Mouse (Mus musculus): ENCODE data around the gene Prps1l1.

The Prps1l1 gene

GRCm38 (mm10) chr12:34984461-34984860 is at the start of gene Prps1l1:
TSS of gene Prps1l1 (plus strand) at chr12:34984761.
- no peak for DNase-seq

DNA sequence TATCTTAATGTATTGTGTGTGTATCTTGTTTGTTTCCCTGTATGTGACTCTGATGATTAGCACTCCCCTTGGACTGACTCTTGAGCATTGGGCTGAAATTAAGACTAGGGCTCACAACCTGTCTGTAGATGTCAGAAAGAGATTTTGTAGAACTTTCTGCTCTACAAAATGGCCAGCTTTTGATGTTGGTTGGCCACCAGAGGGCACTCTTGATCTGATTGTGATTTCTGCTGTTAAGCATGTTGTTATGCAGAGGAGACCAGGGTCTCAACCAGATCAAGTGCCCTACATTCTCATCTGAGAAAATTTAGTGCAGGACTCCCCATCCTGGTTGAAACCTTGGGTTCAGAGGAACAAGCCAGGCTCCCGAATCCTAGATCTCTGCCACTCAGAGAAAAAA is 46.6 kb upstream of the Prps1l1 start:
- peak; percentile 22 for DNase-seq

DNA sequence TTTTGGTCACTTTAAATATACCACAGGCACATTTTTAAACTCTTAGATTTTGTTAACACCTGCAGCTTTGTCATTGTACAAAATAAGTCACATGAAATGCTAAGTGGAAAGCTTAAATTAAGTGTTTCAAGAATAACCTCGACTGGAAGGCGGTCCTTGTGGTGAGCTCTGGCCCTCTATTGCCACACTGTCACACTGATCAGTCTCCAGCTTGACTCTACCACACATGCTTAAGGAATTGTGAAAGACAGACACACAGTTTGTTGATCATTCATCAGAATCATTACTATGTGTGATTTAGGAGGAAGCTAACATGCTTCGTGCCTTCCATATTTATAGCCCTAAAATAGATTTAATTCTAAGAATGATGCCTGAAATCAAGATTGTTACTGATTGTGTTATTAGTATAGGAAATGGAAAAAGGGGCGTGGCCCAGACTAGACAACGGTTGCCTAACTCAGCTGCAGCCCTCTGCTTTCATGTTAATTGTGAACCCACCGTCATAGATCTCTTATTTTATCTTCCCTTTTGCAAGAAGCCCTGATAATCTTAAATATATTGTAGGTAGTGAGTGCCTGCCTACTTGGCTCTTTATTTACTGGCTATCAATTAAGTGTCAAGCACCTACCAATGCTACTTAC is 35.4 kb upstream of the Prps1l1 start:
- no peak for DNase-seq

DNA sequence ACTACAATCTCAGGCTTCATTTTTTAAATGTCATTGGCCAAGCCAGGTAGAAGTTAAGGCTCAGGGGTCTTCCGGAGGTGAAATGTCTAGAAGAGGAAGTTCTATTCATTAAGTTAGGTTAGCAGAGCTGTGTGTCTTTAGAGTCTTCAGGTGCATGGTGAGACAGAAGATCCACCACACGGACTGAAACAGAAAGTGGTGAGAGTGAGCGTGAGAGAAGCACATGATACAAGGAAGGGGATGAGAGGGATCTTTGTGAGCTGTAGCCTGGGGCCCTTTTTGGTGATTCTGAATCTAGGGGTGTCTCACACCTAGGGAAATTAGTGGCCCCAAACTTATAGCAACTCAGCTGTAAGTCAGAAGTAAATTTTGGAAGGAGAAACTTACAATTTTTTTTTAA is 8.6 kb upstream of the Prps1l1 start:
- no peak for DNase-seq

GRCm38 (mm10) chr12:34985865-34986264 is 1.3 kb downstream of the Prps1l1 start:
- no peak for DNase-seq

GRCm38 (mm10) chr12:34989537-34990200 is 5.1 kb downstream of the Prps1l1 start:
- DNase-seq: no peak

DNA sequence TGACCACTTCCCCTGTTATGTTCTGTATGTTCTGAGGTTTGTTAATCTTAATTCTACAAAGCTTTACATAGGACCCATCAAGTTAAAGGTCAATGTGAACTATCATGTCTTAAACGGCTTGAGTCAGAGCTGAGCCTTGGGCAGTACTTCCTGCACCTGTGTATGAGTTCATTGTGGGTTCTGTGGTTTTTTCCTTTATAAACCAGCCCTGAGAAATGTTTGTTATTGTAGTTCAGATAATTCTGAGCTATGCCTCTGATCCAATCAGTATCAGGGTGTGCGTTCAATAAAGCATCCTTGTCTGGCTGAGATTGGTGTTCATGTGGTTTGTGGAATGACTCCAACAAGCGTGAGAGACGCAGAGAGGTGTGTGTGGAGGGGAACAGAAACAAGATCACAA is 5.8 kb downstream of the Prps1l1 start:
- DNase-seq: no peak

DNA sequence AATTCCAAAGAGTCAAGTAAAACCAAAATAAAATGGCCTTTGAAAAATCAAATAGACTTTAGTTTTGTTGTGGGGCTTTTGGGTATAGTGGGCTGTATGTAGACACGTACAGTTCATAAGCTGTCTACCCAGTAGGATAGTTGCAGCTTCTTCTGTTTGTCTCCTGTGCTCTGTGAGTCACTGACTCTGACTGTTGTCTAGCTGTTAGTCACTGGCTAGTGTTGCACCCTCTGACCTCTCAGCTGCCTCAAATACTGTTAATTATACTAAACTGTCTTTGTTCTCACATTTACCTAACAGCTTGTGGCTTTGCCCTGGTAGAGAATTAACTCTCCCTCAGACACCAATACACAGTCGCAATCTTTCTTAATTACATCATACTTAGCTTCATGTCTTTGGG is 7.3 kb downstream of the Prps1l1 start:
- DNase-seq: no peak

- no peak for DNase-seq
Measured at GRCm38 (mm10) chr12:34997597-34998182, 13.1 kb downstream of the Prps1l1 start.

GRCm38 (mm10) chr12:34998778-34999467 is 14.4 kb downstream of the Prps1l1 start:
- no peak for DNase-seq

- DNase-seq: no peak
Measured at GRCm38 (mm10) chr12:35000323-35000722, 15.8 kb downstream of the Prps1l1 start.

GRCm38 (mm10) chr12:35005748-35006147 is 21.2 kb downstream of the Prps1l1 start:
- DNase-seq: no peak

DNA sequence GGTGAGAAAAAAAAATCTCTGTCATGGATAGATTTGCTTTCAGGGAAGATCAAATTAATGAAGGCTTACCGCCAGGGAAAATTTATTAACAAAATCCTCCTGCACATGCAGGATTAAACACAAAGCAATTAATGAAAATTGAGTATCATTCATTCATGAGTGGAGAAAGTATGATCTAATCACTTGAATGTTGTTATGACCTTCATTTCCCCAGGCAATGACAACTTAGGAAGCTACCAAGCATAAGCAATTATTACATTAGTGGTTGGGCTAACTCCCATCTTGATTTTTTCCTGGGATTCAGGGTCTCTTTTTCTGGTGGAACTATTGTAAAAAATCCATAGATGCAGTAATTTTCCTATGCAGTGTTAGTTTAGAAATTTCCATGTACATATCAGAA is 23.3 kb downstream of the Prps1l1 start:
- DNase-seq: no peak

GRCm38 (mm10) chr12:35008340-35009137 is 24.0 kb downstream of the Prps1l1 start:
- DNase-seq: peak; percentile 63

DNA sequence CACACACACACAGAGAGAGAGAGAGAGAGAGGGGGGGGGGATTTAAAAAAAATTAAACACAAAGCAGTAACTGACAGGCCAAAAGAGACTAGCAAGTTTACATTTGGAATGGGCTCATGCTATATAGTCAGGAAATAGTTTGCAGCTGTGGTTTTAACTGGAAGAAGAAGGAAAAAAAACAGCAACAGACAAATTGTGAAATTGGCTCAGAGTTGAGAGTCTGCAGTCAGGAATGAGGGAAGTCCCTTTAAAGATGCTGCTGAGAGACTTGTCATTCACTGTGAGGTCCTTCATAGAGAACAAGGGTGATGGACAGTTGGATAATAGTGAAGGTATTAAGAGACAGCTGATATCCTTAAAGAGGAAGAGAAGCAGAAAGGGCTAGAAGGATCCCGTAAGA is 26.9 kb downstream of the Prps1l1 start:
- no peak for DNase-seq

DNA sequence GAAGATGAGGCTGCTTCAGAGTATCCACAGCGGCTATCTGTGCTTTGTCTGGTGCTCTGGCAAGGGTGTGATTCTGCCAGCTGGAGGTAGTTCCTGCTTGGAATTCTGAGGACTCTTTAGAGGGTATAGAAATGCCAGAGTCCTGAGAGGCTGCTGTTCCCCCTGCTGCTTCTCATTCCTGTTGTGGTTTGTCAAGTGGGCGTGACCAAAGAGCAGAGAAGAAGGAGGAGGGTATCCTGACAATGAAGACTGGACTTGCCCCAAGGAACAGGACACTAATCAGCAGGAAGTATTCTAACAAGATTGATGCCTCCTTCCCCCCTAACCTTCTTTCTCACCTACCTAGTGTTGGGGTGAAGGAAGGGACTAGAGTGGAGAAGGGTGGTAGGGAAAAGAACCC is 29.4 kb downstream of the Prps1l1 start:
- no peak for DNase-seq

GRCm38 (mm10) chr12:35016056-35016455 is 31.5 kb downstream of the Prps1l1 start:
- DNase-seq: peak; percentile 58

DNA sequence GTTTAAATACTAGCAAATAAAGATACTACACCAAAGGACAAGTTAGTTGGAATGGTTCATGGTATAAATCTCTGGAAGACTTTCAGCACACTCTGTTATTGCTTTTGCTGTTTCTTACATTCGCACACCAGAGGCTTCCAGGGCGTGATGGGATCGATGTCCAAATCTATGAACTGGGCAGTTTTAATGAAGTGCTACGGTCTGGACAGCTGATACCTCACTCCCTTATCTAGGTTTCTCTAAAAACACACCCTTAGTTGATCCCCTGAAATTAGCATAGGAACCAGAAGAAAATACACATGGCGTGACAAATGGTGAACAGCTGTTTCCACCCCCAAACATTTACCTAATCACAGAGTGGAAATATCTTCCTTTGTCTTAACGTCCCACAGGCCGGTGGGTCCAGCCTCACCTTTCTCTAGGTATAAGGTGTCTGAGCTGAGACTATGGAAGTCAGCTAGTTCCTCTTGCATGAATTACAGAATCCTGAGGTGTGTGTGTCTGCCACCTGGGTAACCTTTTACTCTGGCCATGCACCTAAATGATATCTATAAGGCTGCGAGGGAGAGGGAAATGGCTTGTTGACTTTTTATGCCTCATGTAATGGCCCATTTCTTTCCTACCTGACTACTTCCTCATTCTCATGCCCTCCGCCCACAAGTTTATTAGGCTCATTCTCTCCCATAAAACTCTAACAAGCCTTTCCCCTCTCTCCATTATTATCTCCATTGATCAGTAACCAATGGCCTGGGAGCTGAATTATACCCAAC is 32.1 kb downstream of the Prps1l1 start:
- DNase-seq: no peak

GRCm38 (mm10) chr12:35018679-35019237 is 34.2 kb downstream of the Prps1l1 start:
- DNase-seq: no peak

DNA sequence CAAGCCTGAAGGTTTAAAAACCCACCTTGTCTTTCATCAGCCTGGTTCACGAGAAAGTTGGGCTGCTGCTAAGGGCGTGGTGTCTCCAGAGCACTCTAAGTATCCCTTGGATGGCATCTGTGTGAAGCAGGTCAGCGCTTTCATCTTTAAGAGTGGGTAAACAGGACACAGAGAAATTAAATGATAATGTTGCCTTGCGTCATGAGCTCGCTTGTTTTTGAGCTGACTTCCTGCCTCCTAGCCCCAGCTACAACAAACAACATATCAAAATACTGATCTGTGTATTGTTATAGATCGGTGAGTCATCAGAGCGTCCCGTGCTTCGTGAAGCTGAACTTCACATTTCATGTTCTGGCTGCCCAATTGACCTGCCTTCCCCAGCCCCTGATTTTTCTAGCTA is 36.7 kb downstream of the Prps1l1 start:
- DNase-seq: no peak

DNA sequence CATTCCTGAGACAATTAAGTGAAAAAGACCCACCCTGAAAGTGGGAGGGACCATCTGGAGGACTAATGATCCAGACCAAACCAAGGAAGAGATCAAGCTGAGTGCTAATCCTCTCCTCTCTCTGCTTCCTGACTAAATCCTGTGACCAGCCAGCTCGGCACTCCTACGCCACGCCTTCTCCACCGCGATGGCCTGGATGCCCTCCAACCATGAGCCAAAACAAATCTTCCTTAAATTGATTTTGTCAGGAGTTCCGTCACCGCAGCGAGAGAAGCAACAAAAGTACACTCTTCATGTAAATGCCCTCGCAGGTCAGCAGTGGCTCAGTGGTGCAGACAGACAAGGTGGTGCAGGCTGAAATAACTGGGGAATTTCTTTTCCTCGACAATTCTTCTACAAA is 37.5 kb downstream of the Prps1l1 start:
- no peak for DNase-seq

DNA sequence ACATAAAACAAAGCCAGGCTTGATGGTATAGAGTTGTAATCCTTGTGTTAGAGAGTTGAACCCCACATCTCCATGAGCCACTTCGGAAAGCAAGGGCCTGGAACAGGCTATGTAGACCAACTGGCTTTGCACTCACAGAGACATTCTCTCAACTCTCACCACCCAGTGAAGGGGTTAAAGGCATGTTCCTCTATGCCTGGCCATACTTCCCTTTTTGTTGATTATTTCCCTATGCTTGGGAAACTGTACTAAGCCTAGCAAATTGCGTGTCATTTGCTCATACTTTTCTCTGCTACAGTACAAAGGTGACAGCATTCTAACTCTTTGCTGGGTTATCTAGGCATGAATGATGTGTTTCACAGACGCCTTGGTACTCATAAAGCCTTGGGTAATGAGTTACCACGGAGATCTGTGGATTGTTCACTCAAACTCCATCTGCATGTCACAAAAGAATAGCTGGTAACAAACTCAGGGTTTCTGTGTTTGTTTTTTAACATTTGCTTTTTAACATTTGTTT is 41.4 kb downstream of the Prps1l1 start:
- no peak for DNase-seq
